Mouse (Mus musculus) MEL (cell line): ENCODE measurements at regions not wholly inside any gene's neighbourhood (a gene's known extent, or its start where the extent isn't known, plus 50 kb on each side); places are given as distances from the start of the nearest gene placed in this dataset.

ENCODE experiments used
- CHD2 ChIP-seq: IDR thresholded peaks from 2 replicates; pipeline ENCODE4 v1.6.1; 2011; ENCODE audit warnings: low read length, improper control_type of control experiment
- CTCF ChIP-seq, 3 experiments: IDR thresholded peaks in 2 of 3; conservative IDR thresholded peaks in 1 of 3; 2 replicates each; pipeline ENCODE4 v1.5.1; 2011 to 2012; ENCODE audit warnings: low read length in 3 of 3, low read depth in 2 of 3, mild to moderate bottlenecking in 2 of 3, improper control_type of control experiment in 1 of 3, inconsistent platforms in 1 of 3, mixed read lengths in 1 of 3, moderate library complexity in 1 of 3; ENCODE audit not compliant: control insufficient read depth in 1 of 3, insufficient read depth in 1 of 3, poor library complexity in 1 of 3, severe bottlenecking in 1 of 3
- MAZ ChIP-seq: IDR thresholded peaks from 2 replicates; pipeline ENCODE4 v1.6.1; 2012; ENCODE audit warnings: low read depth, mild to moderate bottlenecking, inconsistent platforms, low read length, improper control_type of control experiment
- MXI1 ChIP-seq: IDR thresholded peaks from 2 replicates; pipeline ENCODE4 v1.6.1; 2011; ENCODE audit warnings: mild to moderate bottlenecking, low read depth, low read length, improper control_type of control experiment
- MYB ChIP-seq: IDR thresholded peaks from 2 replicates; pipeline ENCODE4 v1.6.1; 2011; ENCODE audit warnings: mild to moderate bottlenecking, low read depth, low read length, improper control_type of control experiment
- POLR2A ChIP-seq, 2 experiments: IDR thresholded peaks; 2 replicates each; pipeline ENCODE4 v1.6.1; 2011 to 2012; ENCODE audit warnings: low read length in 2 of 2, mild to moderate bottlenecking in 2 of 2, control low read depth in 1 of 2, improper control_type of control experiment in 1 of 2, low read depth in 1 of 2, moderate library complexity in 1 of 2; ENCODE audit not compliant: control insufficient read depth in 1 of 2, insufficient read depth in 1 of 2, poor library complexity in 1 of 2
- SMC3 ChIP-seq: IDR thresholded peaks from 2 replicates; pipeline ENCODE4 v1.6.1; 2011; ENCODE audit warnings: low read depth, low read length, improper control_type of control experiment
- TBP ChIP-seq: IDR thresholded peaks from 2 replicates; pipeline ENCODE4 v1.8.0; 2011; ENCODE audit warnings: low read depth, low read length, improper control_type of control experiment
- USF1 ChIP-seq: IDR thresholded peaks from 2 replicates; pipeline ENCODE4 v1.6.1; 2014; ENCODE audit warnings: low read depth, mild to moderate bottlenecking, inconsistent platforms, low read length, improper control_type of control experiment, moderate library complexity

- no peak for TF ChIP-seq TBP
- no peak for TF ChIP-seq CTCF (IDR thresholded peaks at IDR 0.05 in 2 of 3, conservative IDR thresholded peaks at IDR 0.05 in 1 of 3; ENCODE audit: control insufficient read depth in 1 of 3, insufficient read depth in 1 of 3, low read depth in 2 of 3, low read length in 3 of 3, poor library complexity in 1 of 3, severe bottlenecking in 1 of 3)
- no peak for TF ChIP-seq MXI1
- TF ChIP-seq USF1, result no peak
- TF ChIP-seq MYB, result no peak
- TF ChIP-seq MAZ, result no peak
- TF ChIP-seq POLR2A (IDR thresholded peaks at IDR 0.05; ENCODE audit: control insufficient read depth in 1 of 2, insufficient read depth in 1 of 2, low read depth in 1 of 2, low read length in 2 of 2, poor library complexity in 1 of 2), result no peak
- no peak for TF ChIP-seq SMC3
- no peak for TF ChIP-seq CHD2
Measured at GRCm38 (mm10) chr14:80690476-80690875, 706.6 kb downstream of the Olfm4 start.
